Mouse (Mus musculus) liver, embryonic 12.5 days (tissue): Measurements from ENCODE around the gene Cdhr3. TPM values are rescaled to one million over a fixed set of nuclear protein-coding genes. Genes with fewer than 3 reads are reported as not detected.

Experiments
- ATAC-seq: fragments of 200-750 bp; cut with Nextera tagmentation; 2 replicates; pipeline ENCODE4 v1.8.0; 2017; ENCODE audit warnings: moderate number of reproducible peaks, mild to moderate bottlenecking, moderate library complexity
- H3K27ac ChIP-seq: fragments of 300-500 bp; sonication (generic); 2 replicates; pipeline ENCODE4 v1.5.1; 2016; ENCODE audit warnings: mild to moderate bottlenecking
- H3K27me3 ChIP-seq: fragments of 300-500 bp; sonication (generic); replicated peaks from 2 replicates; pipeline ENCODE4 v1.6.1; 2016; ENCODE audit warnings: mild to moderate bottlenecking, moderate library complexity
- H3K36me3 ChIP-seq: fragments of 300-500 bp; sonication (generic); 2 replicates; pipeline ENCODE4 v1.6.1; 2016; ENCODE audit warnings: mild to moderate bottlenecking, moderate library complexity
- H3K4me1 ChIP-seq: fragments of 300-500 bp; sonication (generic); 2 replicates; pipeline ENCODE4 v1.6.1; 2016
- H3K4me2 ChIP-seq: fragments of 300-500 bp; sonication (generic); 2 replicates; pipeline ENCODE4 v1.6.1; 2016; ENCODE audit warnings: mild to moderate bottlenecking, moderate library complexity
- H3K4me3 ChIP-seq: fragments of 300-500 bp; sonication (generic); 2 replicates; pipeline ENCODE4 v1.5.1; 2016; ENCODE audit warnings: mild to moderate bottlenecking, moderate library complexity
- H3K9ac ChIP-seq: fragments of 300-500 bp; sonication (generic); 2 replicates; pipeline ENCODE4 v1.6.1; 2016; ENCODE audit warnings: mild to moderate bottlenecking, moderate library complexity
- H3K9me3 ChIP-seq: fragments of 300-500 bp; sonication (generic); replicated peaks from 2 replicates; pipeline ENCODE4 v1.6.1; 2016; ENCODE audit warnings: mild to moderate bottlenecking, moderate library complexity
- WGBS: fragments of 180-500 bp; shearing (Covaris S2); methylation state at CpG from one replicate; pipeline ENCODE4 v1.1.7; 2016; ENCODE audit not compliant: insufficient replicate concordance; 5-methylcytosine and 5-hydroxymethylcytosine counted together
- polyA plus RNA-seq: library from polyadenylated mRNA; unstranded; fragments of >200 nt; fragmentation: Nextera tagmentation; extraction: Ambion mirVana; gene quantifications from 2 replicates; pipeline ENCODE4 v1.2.1, GENCODE M21; 2016

Gene Cdhr3
- polyA plus RNA-seq = not detected in 2 replicates

DNA sequence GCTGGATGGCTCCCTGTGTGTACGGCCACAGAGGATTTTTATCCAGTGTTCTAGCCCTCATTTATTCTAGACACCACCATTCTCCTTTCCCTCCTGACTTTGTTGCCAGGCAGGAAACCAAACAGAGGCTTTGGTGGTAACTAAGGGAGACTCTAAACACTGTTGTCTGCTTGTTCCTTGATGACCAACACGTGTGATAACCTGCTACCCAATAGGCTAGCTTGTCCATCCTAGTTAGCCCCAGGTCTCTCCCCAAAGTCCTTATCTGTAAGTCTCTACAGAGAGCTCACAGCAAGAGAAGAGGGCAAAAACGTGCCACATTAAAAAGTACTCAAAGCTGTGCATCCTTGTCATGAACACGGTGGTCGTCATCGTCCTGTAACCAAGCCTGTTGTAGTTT lies at the start of gene Cdhr3:
Gene Cdhr3 (minus strand): TSS at position 101 of the 400 bp plus-strand sequence.
- Histone ChIP-seq H3K4me1 (no peaks in the 10 kb centered on the region), H3K9ac (no peak within 1 kb of the TSS), H3K4me2 (no peak within 1 kb of the TSS), H3K36me3 (no peaks in the 10 kb centered on the region), H3K9me3 (no peaks in the 10 kb centered on the region), H3K27me3 (no peaks in the 10 kb centered on the region), H3K27ac (no peak within 1 kb of the TSS), H3K4me3 (no peak within 1 kb of the TSS)
- WGBS = 61% methylated on average over 6 of the region's 6 CpGs
- no peak for ATAC-seq

DNA sequence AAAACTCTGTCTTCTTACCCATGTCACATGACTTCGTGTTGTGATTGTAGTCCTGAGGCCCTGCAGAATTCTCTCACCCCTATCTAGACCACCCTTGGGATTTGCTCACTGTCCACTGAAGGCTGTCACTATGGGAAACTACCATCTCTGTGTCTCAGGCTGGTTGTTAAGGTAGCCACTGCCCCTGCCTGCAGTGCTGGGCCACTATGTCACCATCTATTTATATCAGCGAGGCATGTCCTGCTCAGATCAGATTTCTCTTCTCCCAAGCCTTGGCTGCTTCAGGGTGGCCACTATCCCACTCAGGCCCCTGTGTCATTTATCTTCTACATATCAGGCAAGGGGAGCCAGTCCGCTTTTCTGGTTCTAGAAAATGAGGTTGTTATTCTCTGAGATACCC lies 46.4 kb upstream of the Cdhr3 start:
- H3K4me2 ChIP-seq = no peak overlapping the region
- ATAC-seq = no peak
- H3K4me1 ChIP-seq = no peaks in the 10 kb centered on the region
- no peak overlapping the region for H3K27ac ChIP-seq
- H3K27me3 ChIP-seq = peaks cover 26% of the 10 kb centered on the region
- H3K9me3 ChIP-seq = no peaks in the 10 kb centered on the region
- H3K4me3 ChIP-seq = no peak overlapping the region
- no peaks in the 10 kb centered on the region for H3K36me3 ChIP-seq
- WGBS = 56% methylated on average over 3 of the region's 3 CpGs
- H3K9ac ChIP-seq = no peak overlapping the region

DNA sequence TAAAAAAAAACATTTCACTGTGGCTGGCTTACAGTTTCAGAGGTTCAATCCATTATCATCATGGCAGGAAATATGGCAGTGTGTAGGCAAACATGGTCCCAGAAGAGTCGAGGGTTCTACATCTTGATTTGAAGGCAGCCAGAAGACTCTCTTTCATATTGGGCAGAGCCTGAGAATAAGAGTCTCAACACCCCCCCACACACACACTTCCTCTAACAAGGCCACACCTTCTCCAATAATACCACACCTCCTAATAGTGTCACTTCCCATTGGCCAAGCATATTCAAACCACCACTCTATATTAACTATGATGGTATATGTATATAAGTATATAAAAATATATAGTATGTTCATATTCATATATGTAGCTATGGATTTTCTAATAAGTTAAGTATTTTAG lies 45.2 kb upstream of the Cdhr3 start:
- no peak overlapping the region for H3K4me2 ChIP-seq
- H3K36me3 ChIP-seq = no peaks in the 10 kb centered on the region
- no peak overlapping the region for H3K9ac ChIP-seq
- ATAC-seq = no peak
- H3K9me3 ChIP-seq = no peaks in the 10 kb centered on the region
- no peak overlapping the region for H3K27ac ChIP-seq
- peaks cover 14% of the 10 kb centered on the region for H3K27me3 ChIP-seq
- no peaks in the 10 kb centered on the region for H3K4me1 ChIP-seq
- H3K4me3 ChIP-seq = no peak overlapping the region
- WGBS = 24% methylated on average over 1 of the region's 1 CpGs

- Histone ChIP-seq H3K4me3 (no peak overlapping the region), H3K4me1 (peaks cover 5% of the 10 kb centered on the region), H3K36me3 (no peaks in the 10 kb centered on the region), H3K4me2 (no peak overlapping the region), H3K27ac (no peak overlapping the region), H3K9ac (no peak overlapping the region), H3K27me3 (peaks cover 27% of the 10 kb centered on the region; the same call in 1 of the 2 replicates), H3K9me3 (no peaks in the 10 kb centered on the region)
- WGBS = 51% methylated on average over 7 of the region's 7 CpGs
- ATAC-seq = no peak
These were observed 39.1 kb upstream of the Cdhr3 start for GRCm38 (mm10) chr12:33131796-33132195.

GRCm38 (mm10) chr12:33130401-33130800 lies 37.7 kb upstream of the Cdhr3 start:
- H3K4me3 ChIP-seq = no peak overlapping the region
- H3K27ac ChIP-seq = no peak overlapping the region
- no peak overlapping the region for H3K9ac ChIP-seq
- no peak for ATAC-seq
- H3K9me3 ChIP-seq = no peaks in the 10 kb centered on the region
- no peak overlapping the region for H3K4me2 ChIP-seq
- WGBS = 54% methylated on average over 8 of the region's 8 CpGs
- H3K4me1 ChIP-seq = peaks cover 16% of the 10 kb centered on the region
- peaks cover 31% of the 10 kb centered on the region; the same call in 1 of the 2 replicates for H3K27me3 ChIP-seq
- H3K36me3 ChIP-seq = no peaks in the 10 kb centered on the region

GRCm38 (mm10) chr12:33129410-33129809 lies 36.7 kb upstream of the Cdhr3 start:
- no peak overlapping the region for H3K4me2 ChIP-seq
- H3K36me3 ChIP-seq = no peaks in the 10 kb centered on the region
- no peaks in the 10 kb centered on the region for H3K9me3 ChIP-seq
- peaks cover 19% of the 10 kb centered on the region for H3K4me1 ChIP-seq
- no peak overlapping the region for H3K4me3 ChIP-seq
- peaks cover 31% of the 10 kb centered on the region; the same call in 1 of the 2 replicates for H3K27me3 ChIP-seq
- no peak overlapping the region for H3K27ac ChIP-seq
- 4% methylated on average over 4 of the region's 4 CpGs for WGBS
- no peak overlapping the region for H3K9ac ChIP-seq
- no peak for ATAC-seq

DNA sequence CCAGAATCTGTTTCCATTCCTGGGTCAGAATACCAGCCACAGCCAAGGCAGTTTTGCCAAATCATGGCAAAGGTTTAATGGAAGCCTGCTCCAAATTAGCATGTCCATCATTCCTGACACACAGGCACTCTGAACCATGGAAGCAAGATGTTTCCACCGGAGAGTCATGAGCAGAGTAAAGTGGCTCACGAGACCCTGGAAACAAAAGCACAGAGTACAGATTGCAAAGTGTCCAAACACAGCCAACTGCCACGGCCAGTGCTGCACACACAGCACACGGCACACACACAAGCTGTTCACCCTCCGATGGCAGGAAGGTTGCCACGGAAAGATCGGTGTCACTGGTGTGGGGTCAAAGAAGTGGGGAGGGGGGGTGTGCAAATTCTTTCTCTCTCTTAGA lies 36.0 kb upstream of the Cdhr3 start:
- WGBS = 71% methylated on average over 7 of the region's 7 CpGs
- H3K36me3 ChIP-seq = no peaks in the 10 kb centered on the region

GRCm38 (mm10) chr12:33128121-33128520 lies 35.4 kb upstream of the Cdhr3 start:
- ATAC-seq = no peak
- 56% methylated on average over 2 of the region's 2 CpGs for WGBS
- no peak overlapping the region for H3K4me2 ChIP-seq

More for the DNA sequence above, 36.0 kb upstream of the Cdhr3 start:
- peaks cover 19% of the 10 kb centered on the region for H3K4me1 ChIP-seq
- ATAC-seq = no peak
- no peaks in the 10 kb centered on the region for H3K9me3 ChIP-seq
- H3K4me2 ChIP-seq = no peak overlapping the region
- peaks cover 33% of the 10 kb centered on the region; the same call in 1 of the 2 replicates for H3K27me3 ChIP-seq
- H3K9ac ChIP-seq = no peak overlapping the region
- no peak overlapping the region for H3K27ac ChIP-seq
- no peak overlapping the region for H3K4me3 ChIP-seq

DNA sequence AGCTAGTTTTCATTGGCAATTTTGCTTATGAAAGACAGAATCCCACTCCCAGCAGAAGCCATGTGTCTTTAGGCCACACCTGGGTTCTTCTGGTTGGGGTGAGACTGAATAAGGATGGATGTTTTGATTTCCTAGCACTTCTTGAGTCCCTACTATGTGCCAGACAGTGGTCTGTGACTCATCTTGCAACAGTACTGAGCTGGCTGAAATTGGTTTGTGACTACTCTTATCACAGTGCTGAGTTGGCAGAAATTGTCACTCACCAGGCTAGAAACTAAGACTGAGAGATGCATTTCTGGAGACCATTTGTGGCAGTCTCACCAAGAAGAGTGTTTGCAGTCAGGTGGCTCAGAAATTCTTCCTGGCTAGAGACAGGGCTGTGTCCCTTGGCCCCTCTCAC lies 33.6 kb upstream of the Cdhr3 start:
- H3K36me3 ChIP-seq = no peaks in the 10 kb centered on the region
- no peak overlapping the region for H3K9ac ChIP-seq
- no peak overlapping the region for H3K4me2 ChIP-seq
- H3K4me1 ChIP-seq = peaks cover 19% of the 10 kb centered on the region
- no peak for ATAC-seq
- H3K27ac ChIP-seq = no peak overlapping the region
- no peaks in the 10 kb centered on the region for H3K9me3 ChIP-seq
- H3K4me3 ChIP-seq = no peak overlapping the region
- H3K27me3 ChIP-seq = peaks cover 20% of the 10 kb centered on the region; the same call in 1 of the 2 replicates

More at GRCm38 (mm10) chr12:33128121-33128520, 35.4 kb upstream of the Cdhr3 start:
- Histone ChIP-seq H3K9ac (no peak overlapping the region), H3K4me3 (no peak overlapping the region), H3K27ac (no peak overlapping the region), H3K27me3 (peaks cover 33% of the 10 kb centered on the region; the same call in 1 of the 2 replicates), H3K9me3 (no peaks in the 10 kb centered on the region), H3K4me1 (peaks cover 19% of the 10 kb centered on the region), H3K36me3 (no peaks in the 10 kb centered on the region)

- peaks cover 19% of the 10 kb centered on the region for H3K4me1 ChIP-seq
- peaks cover 19% of the 10 kb centered on the region; the same call in 1 of the 2 replicates for H3K27me3 ChIP-seq
- no peak overlapping the region for H3K9ac ChIP-seq
- no peaks in the 10 kb centered on the region for H3K9me3 ChIP-seq
- H3K27ac ChIP-seq = no peak overlapping the region
- ATAC-seq = peak; percentile 42; the same call in 1 of the 2 replicates
- no peaks in the 10 kb centered on the region for H3K36me3 ChIP-seq
- 18% methylated on average over 9 of the region's 9 CpGs for WGBS
- H3K4me2 ChIP-seq = 0 out of 2 replicates have a peak overlapping the region, but pooled peaks have one; percentile 19
- H3K4me3 ChIP-seq = no peak overlapping the region
These were observed 33.0 kb upstream of the Cdhr3 start for GRCm38 (mm10) chr12:33125594-33126227.

DNA sequence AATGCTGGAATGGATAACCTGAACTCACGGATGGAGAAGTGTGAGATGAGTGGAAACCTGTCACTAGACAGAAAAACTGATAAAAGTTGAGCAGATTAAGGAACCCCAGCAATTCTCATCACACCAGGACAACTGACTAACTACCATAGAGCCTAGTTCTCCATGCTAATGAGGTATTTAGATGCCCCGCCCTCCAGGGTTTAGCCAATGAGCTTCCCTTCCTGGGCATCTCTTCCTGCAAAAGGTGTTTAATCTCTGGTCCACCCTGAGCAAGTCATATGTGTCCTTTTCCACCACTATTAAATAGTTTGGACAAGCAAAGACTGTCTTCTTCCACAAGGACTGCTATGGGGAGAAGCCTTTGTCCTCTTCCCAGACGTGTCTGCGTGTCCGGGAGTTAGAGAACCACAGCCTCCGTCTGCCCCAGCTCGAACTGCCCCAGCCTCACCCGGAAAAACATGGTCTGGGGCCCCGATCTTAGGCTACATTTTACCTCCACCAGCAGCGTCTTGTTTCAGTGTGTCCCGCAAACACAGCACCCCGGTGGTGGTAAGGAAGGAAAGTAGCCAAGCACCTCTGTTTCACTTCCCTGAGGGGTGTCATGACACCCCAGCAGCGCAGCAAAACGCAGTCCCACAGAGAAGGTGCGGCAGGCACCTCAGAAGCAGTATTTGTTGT lies 26.1 kb upstream of the Cdhr3 start:
- no peak overlapping the region for H3K9ac ChIP-seq
- no peaks in the 10 kb centered on the region for H3K9me3 ChIP-seq
- H3K4me2 ChIP-seq = peak overlapping the region; percentile 50
- peaks cover 7% of the 10 kb centered on the region for H3K27me3 ChIP-seq
- peaks cover 5% of the 10 kb centered on the region; the same call in 1 of the 2 replicates for H3K4me1 ChIP-seq
- 29% methylated on average over 15 of the region's 15 CpGs for WGBS
- no peaks in the 10 kb centered on the region for H3K36me3 ChIP-seq
- H3K4me3 ChIP-seq = peak overlapping the region; percentile 12
- no peak overlapping the region for H3K27ac ChIP-seq
- ATAC-seq = no peak

GRCm38 (mm10) chr12:33110894-33111471 lies 18.3 kb upstream of the Cdhr3 start:
- Histone ChIP-seq H3K4me2 (no peak overlapping the region), H3K9ac (no peak overlapping the region), H3K9me3 (no peaks in the 10 kb centered on the region), H3K4me3 (no peak overlapping the region), H3K4me1 (0 out of 2 replicates have a peak, but pooled peaks cover 5% of the 10 kb centered on the region), H3K36me3 (no peaks in the 10 kb centered on the region), H3K27ac (peak overlapping the region; percentile 27; the same call in 1 of the 2 replicates), H3K27me3 (no peaks in the 10 kb centered on the region)
- no peak for ATAC-seq
- WGBS = 32% methylated on average over 14 of the region's 14 CpGs
